Mouse (Mus musculus) frontal cortex, postnatal 25 days (tissue): Measurements from ENCODE around the gene Lrrc32.
A peak's percentile ranks its signal among the peaks of the same experiment; 100 is the strongest.

Experiments
- DNase-seq, 2 experiments: peaks; one replicate each; pipeline ENCODE4 v3.0.0; 2022; ENCODE audit warnings: low spot score in 2 of 2

Lrrc32 gene

DNA sequence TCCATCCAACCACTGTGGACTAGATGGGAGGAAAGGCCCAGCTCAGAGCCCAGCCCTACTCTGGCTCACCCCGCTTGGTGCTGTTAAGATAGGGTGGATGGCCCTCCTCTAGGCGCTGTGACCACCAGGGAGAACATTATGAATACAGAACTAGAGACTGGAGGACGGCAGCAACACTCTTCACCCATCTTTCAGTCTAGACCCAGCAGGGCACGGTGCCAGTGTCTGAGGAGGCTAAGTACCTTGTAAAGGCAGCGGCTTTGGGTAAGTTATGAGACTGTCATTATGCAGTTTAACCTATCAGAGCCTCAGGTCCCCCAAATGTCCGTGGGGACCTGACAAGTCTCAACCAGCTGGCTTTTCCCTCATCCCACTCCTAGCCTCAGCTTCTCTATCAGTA lies at the start of gene Lrrc32:
Gene Lrrc32 (plus strand): TSS at position 153 of the 400 bp plus-strand sequence.
- DNase-seq: no peak

DNA sequence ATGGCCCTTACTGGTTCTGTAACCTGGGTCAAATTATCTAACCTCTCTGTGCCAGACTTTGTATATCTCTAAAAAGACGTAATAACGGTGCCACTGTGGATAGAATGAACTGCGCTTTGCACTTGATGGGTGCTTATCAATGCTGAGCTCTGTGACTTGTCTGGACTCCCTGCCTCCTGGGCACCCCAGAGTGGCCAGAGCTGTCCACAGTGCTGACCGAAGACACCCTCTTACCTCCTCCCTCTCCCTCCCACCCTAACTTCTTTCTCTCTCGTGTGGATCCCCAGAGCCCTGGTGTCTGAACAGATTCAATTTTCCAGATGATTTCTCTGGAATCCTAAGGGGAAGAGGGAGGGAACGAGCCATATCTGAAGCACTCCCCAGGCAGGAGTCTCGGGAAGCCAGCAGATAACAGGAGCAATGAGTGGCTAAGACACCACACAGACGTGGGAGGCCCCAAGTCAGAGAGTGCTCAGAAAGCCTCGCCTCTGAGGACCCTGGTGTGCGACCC lies 49.1 kb upstream of the Lrrc32 start, which contains the start of gene Gucy2d:
Gene Gucy2d (plus strand): TSS at position 461 of the 511 bp plus-strand sequence.
- DNase-seq: no peak

- DNase-seq: no peak
These were observed 42.2 kb upstream of the Lrrc32 start for GRCm38 (mm10) chr7:98446873-98447272.

- DNase-seq: no peak
These were observed 41.3 kb upstream of the Lrrc32 start for GRCm38 (mm10) chr7:98447585-98448308.

- DNase-seq: no peak
These were observed 40.8 kb upstream of the Lrrc32 start for GRCm38 (mm10) chr7:98448309-98448630.

GRCm38 (mm10) chr7:98449696-98450095 lies 39.4 kb upstream of the Lrrc32 start:
- no peak for DNase-seq

- no peak for DNase-seq
These were observed 34.5 kb upstream of the Lrrc32 start for GRCm38 (mm10) chr7:98454397-98455120.

DNA sequence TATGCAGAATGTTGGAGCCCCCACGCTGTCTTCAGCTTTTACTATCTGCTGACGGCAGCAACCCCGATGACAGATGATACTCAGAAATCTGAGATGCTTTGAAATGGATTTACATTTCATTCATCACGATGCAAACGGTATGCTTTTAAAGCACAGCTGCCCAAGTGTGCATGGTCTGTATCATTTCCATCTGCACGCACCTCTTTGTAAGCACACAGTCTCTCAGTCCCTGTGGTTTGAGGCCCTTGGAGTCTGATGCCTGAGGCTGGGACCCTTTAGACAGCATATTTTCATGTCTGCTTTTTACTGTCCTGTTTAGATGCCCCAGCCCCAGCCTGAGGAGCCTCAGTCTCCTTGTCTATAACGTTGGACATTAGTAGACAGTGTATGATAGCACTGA lies 28.8 kb upstream of the Lrrc32 start:
- DNase-seq: no peak

DNA sequence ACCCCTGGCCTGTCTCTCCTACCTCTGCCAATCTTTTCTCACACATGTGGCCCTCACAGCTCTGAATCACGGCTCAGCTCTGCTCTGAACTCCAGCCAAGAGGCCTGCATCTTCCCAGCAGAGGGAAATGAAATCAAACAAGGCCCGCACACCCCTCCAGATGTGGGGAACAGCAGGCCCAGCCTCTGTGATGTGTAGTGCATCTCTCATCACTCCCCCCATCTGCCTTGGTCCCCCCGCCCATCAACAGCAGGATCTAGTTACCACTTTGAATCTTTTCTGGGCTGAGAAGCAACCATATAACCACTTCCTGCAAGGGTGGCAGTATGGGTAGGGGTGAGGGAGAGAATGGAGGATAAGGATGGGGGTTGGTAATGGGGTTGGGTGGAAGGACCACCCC lies 20.0 kb upstream of the Lrrc32 start:
- DNase-seq: no peak

DNA sequence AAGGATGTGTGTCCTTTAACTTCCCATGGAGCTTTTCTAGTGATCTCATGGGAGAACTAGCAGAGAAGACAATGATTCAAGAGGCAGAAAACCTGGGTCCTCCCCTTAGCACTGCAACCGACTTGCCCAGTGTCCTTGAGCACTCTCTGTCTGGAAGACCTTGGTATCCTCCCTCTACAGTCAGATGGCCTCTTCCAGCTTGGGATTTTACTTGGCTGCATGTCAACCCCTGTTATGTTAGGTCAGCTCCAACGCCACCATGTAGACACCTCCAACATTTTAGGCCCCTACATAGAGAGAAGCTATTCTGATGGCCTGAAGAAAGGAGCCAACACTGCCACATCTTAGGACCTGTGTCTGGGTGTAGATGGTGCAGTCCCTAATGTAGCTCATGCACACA lies 16.6 kb upstream of the Lrrc32 start:
- DNase-seq: no peak

DNA sequence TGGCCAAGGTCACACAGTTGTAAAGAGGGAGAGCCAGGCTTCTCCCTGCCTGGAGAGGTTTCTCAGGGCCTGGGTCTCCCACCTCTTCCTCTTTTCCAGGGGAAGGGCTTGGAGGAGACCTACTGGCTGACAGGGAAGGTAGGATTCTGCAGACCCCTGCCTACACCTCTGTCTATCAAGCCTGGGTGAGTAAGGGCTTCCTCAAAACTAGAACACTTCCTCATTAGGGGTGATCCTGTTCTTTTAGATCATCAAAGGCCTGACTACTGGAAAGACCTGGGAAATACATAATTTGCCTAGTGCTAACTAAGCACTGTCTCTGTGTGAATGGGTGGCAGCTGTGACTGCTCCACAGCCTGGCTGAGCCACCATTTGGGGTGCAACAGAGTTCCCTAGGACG lies 14.5 kb upstream of the Lrrc32 start:
- DNase-seq: no peak

- DNase-seq: no peak
These were observed 11.9 kb upstream of the Lrrc32 start for GRCm38 (mm10) chr7:98477153-98477552.

DNA sequence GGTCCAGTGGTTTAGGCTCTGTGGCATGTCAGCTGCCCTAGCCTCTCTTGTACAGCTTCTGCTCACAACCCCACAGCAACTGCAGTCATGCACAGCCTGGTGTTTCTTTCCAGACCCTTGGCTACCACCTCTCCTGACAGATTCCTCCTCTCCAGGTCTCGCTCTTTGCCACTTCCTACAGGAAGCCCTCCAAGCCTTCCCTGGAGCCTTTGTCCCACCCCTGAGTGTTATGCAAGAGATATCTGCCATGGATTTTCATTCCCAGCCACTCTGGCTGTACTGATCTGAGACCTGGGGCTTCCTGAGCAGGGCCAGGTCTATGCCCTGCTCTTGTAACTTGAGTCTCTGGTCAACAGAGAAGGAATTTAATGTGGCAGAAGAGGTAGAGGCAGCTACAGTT lies 8.6 kb upstream of the Lrrc32 start:
- DNase-seq: no peak

DNA sequence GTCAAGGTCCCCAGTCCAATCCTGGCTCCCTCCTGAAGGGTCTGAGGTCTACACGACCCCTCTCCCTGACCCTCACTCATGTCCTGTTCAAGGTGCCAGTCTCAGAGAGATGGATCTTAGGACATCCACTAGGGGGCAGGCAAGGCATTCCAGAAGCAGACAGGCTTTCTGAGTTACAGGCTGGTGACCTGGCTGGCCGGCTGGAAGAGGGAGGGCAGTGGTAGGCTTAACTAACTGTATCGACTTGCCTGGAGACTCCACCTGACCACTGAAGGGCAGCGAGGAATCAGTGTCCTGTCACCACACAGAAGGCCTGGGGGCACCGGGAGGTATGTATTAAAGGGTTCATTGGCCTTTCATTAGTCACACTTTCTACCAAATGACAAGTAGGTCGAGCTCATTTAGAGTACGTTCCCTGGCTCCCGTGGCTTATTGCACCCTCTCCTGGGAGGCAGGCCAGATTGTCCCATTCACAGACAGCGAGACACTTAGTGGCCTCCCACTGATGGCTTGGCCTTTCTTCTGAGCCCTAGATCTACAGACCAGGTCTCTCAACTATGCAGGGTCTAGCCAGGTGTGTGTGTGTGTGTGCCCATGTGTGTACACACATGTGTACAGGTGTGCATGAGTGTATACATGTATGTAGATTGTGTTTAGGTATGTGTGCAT lies 7.9 kb upstream of the Lrrc32 start:
- peak; percentile 54 to 71 for DNase-seq

DNA sequence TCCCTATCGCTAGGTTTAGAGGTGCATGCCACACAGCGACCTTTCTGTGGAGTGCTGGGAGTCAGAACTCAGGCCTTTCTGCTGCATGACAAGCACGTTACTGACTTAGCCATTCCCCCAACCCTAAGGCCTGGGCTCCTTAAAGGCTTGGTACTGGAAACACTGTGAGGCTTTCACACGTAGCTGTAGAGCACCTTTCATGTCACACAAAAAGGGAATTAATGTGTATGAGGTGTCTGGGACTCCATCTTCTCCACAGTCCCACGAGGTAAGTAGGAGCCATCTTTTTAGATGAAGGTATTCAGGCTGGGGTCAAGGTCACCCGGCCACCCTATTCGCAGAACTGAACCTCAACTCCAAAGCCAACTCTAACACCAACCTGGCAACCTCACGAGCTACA lies 7.2 kb upstream of the Lrrc32 start:
- DNase-seq: no peak

DNA sequence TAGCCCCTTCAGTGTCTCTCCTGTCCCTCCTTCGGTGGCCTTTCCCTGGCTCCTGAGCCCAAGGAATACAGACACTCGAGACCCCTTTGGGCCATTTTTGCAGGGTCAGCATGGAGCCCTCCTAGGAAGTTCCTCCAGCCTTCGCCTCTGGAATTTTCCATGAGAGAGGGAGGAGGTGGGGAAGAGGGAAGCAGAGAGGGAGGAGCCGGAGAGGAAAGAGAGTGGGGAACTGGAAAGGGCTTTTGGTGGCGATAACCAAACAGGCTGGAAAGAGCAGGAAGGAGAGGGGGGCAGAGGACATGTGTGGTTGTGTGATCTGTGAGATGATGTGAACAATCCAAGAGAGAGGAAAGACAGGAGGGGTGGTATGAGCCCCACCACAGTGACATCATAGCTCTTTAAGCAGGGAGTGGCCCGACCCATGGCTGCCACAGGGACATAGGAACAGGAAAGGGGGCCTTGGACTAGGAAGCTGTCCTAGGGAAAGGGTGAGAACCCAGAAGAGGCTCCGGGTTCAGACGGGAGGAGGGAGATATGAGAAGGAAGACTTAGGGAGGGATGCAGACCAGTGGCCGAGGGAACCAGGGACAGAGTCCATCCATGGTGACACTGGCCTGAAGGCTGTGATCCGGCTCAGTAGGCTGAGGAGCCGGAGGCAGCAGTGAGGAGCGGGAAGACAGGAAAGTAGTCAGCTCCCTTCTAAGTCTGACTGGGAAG lies 6.4 kb upstream of the Lrrc32 start:
- no peak for DNase-seq

GRCm38 (mm10) chr7:98483268-98483607 lies 5.8 kb upstream of the Lrrc32 start:
- no peak for DNase-seq

GRCm38 (mm10) chr7:98484878-98485277 lies 4.2 kb upstream of the Lrrc32 start:
- DNase-seq: no peak

DNA sequence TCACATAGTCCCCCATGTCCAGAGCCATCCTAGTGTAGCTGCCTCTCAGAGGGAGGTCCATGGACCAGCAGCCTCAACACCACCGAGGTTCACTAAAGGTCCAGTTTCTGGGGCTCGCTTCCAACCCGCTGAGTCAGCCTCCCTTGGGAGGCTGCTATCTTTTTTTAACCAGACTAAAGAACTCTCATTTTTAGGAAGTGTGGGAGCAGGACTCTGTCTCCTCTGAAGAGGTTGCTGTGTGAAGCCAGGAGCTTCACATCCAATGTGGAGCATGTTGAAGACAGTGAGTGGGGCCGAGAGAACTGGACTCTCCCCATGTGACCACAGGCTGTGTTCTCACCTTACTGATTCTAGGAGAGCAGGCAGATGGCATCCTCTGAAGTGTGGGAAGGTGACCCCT lies 3.6 kb upstream of the Lrrc32 start:
- DNase-seq: no peak

- no peak for DNase-seq
These were observed 2.6 kb upstream of the Lrrc32 start for GRCm38 (mm10) chr7:98486471-98486917.

DNA sequence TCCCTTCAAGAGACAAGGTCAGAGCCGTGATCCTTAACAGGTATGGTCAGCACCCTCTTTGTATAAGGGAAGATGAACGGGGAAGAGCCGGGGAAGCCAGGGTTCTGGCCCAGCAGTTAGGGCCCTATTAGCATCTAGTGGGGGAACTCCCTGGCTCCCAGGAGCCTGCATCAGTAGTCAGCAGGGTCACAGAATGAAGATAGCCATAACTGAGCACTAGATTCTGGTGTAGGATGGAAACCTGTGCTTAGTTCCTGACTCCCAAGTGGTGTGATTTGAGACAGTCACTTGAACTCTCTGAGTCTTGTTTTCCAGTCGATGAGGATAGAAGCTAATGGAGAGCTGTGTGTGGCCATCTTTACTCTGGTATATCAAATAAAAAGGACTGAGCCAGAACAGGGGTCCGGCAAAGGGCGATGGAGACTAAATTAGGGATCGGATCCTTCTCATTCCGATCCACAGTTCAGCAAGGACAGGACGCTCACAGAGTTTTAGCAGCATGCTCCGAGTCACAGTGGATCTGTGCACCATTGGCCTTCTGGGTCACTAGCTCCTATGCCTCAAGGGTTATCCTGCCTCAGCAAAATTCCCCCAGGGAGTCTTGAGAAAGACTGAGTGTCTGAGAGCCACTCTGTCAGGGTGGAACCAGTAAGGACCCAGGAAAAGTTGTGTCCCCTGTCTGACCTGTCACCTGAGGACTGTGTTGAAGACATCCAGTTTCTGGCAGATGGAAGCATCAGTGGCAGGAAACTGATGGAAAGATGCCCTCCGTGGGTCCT lies 1.7 kb upstream of the Lrrc32 start:
- DNase-seq: no peak
